Mouse (Mus musculus) testis, postnatal 10 days (tissue): ENCODE measurements around the gene Zc3hav1l.

Experiments used
- DNase-seq: peaks from one replicate; pipeline ENCODE4 v3.0.0; 2021; ENCODE audit warnings: low spot score

Gene Zc3hav1l

DNA sequence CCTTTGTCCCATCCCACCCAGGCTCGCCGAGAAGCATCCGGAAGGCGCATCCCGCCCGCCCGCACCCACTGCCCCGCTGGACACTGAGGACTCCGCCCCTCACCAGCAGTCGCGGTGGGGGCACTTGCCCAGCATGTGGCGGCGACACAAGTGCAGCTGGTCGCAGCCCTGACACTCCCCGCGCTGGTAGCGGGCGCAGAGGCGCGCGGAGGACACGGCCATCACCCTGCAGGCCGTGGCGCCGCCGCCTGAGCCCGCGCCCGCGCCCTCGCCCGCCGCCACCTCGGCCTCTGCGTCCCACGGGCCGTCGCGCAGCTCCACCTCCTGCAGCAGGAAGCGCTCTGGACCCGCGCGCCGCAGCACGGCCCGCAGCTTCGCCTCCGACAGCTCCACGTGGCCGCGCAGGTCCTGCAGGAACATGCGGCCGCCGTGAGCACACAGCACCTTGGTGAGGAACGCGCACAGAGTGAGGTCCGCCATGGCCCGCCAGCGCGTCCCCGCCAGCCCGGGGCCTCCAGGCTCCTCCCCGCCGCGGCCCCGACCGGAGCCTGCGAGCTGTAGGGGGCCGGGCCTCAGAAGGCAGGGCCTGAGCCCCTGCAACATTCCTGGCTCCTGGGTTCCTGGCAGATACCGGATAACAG, at the start of gene Zc3hav1l:
Zc3hav1l (minus strand) TSS at position 499 of the 641 bp plus-strand sequence.
- peak; percentile 80 for DNase-seq

- DNase-seq, result no peak
Measured at GRCm38 (mm10) chr6:38347875-38348274, 48.8 kb upstream of the Zc3hav1l start.

GRCm38 (mm10) chr6:38345796-38346195, 46.7 kb upstream of the Zc3hav1l start:
- peak; percentile 55 for DNase-seq

GRCm38 (mm10) chr6:38344006-38344670, 45.1 kb upstream of the Zc3hav1l start:
- no peak for DNase-seq

DNA sequence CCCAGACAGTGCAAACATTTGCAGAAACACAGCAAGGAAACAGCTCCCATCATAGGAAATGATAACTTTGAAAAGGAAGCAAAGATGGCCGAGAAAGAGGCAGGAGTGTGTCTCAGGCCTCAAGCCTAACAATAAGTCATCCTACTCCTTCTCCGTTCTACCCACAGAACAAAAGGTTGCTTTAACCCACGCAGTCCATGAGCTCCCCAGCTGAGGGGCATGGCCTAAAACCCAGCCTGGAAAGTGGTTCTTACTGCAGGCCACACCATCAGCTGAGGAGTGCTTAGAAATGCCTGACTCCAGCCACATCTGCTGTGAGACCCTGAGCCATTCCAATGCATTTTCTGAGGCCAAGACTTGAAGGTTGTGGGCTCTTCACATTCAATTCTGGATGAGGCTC, 44.5 kb upstream of the Zc3hav1l start:
- DNase-seq, result no peak

- no peak for DNase-seq
Measured at GRCm38 (mm10) chr6:38342666-38342992, 43.6 kb upstream of the Zc3hav1l start.

- no peak for DNase-seq
Measured at GRCm38 (mm10) chr6:38341751-38342665, 42.9 kb upstream of the Zc3hav1l start.

GRCm38 (mm10) chr6:38339078-38339477, 40.0 kb upstream of the Zc3hav1l start:
- DNase-seq, result no peak

- no peak for DNase-seq
Measured at GRCm38 (mm10) chr6:38337951-38338350, 38.9 kb upstream of the Zc3hav1l start.

- no peak for DNase-seq
Measured at GRCm38 (mm10) chr6:38337166-38337705, 38.2 kb upstream of the Zc3hav1l start.

DNA sequence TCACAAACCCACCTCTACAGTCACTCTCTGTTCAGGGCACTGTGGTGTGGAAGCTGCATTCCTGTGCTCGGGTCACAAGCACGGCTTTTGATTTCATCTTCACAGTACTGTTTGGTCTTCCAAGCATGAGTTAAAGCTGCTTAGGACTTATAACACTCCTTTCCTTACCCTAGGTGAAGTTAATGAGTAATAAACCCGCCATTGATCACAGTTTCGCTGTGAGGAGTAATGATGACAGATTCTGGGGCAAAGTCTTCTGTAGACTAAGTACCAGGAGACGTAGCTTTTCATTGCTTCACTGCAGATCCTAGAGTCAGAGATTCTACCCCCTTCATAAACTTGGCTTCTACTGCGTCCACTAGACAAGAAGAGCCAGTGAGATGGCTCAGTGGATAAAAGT, 36.2 kb upstream of the Zc3hav1l start:
- DNase-seq, result no peak

DNA sequence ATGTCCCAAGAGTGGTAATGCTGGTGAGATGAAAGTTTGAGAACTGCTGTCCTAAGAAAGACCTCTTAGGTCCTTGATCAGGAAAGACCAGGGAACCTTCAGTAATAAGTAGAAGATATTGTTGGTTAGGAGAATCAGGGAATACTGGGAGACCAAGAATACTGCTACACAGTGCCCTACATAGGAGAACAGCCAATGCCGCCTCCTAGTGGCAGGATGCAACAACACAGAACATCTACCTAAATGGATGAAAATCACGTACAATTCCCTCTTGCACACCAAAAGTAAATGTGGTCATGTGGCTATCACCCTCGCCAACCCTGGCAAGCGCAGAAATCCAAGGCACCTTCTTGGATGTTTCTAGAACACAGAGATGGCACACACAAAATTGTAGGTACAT, 27.5 kb upstream of the Zc3hav1l start:
- DNase-seq, result peak; percentile 63

- no peak for DNase-seq
Measured at GRCm38 (mm10) chr6:38320621-38321020, 21.6 kb upstream of the Zc3hav1l start.

- no peak for DNase-seq
Measured at GRCm38 (mm10) chr6:38316050-38316449, 17.0 kb upstream of the Zc3hav1l start.

- DNase-seq, result no peak
Measured at GRCm38 (mm10) chr6:38309741-38310140, 10.7 kb upstream of the Zc3hav1l start.

DNA sequence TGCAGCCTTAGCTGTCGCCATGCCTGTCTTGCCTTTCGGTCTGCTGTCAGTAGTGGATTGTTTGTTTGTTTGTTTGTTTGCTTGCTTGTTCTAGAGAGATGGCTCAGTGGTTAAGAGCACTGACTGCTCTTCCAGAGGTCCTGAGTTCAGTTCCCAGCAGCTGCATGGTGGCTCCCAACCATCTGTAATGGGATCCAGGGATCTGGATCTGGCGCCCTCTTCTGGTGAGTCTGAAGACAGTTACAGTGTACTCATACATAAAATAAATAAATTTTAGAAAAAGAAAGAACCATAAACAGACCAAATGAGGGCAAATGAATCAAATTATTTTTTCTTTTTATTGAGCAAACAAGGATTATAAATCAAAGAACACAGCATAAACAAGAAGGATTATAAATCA, 5.9 kb upstream of the Zc3hav1l start:
- DNase-seq, result peak; percentile 49

DNA sequence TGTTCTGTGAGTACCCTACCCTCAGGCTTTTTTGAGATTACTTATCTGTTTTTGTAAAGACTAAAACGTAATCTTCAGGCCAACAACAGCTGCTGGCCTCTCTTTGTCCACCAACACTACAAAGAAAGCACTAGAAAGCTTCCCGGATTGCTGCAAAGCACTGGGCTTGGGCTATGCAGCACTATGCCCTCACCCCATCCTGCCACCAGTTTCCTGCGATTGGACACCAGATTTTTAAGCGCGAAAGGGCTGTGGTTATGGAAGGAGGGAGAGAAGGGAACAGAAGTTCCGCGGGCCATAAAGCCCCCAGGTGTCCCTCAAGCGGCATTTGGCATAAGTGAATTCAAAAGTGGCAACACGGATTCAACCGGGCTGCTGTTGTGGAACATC, 818 bp downstream of the Zc3hav1l start:
- DNase-seq, result no peak

GRCm38 (mm10) chr6:38297580-38298245, 1.3 kb downstream of the Zc3hav1l start:
- no peak for DNase-seq

DNA sequence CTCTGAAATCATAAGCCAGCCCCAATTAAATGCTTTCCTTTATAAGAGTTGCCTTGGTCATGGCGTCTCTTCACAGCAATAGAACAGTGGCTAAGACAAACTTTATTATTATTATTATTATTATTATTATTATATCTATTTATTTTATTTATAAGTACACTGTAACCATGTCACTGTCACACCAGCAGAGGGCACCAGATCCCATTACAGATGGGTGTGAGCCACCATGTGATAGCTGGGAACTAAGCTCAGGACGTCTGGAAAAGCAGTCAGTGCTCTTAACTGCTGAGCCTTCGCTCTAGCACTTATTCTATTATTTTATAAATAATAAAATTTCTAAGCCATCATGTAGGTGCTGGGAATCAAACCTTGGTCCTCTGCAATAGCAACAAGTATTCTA, 5.4 kb downstream of the Zc3hav1l start:
- no peak for DNase-seq

DNA sequence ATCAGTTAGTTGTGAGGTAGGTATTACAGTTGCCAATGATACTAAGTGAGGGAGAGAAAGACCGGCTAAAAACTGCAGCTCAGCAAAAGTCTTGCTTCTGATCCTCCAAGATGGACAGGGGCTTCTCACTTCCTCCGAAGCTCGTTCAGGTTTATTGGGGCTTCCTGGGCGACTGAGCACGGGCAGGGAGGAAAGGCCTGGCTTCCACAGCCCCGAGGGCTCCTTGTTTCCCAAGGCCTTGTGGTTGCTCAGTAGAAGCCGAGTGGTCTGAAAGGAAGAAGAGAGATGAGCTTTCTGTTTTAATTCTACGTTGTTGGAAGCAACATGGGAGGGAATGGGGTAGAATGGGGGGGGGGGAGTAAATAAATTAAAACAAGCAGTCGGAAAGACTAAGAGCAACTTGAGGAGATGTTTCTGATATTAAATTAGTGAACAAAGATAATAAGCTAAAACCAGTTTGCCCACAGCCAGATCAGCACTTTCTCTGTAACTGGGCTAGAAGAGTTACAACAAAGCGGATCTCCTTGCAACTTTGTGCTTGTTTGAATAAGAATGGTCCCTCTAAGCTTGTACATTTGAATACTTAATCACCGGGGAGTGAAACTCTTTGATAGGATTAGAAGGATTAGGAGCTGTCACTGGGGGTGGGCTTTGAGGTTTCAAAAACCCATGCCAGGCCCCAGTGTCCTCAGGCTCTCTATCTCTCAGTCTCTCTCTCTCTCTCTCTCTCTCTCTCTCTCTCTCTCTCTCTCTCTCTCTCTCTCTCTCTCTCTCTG, 6.0 kb downstream of the Zc3hav1l start:
- DNase-seq, result no peak

- no peak for DNase-seq
Measured at GRCm38 (mm10) chr6:38284422-38284821, 14.6 kb downstream of the Zc3hav1l start.
